Comparison of ENCODE assay signal across 8 mouse cellular contexts in genomic region chr2:22773549-22774180, GRCm38 (mm10). TPM values are rescaled to one million over a fixed set of nuclear protein-coding genes. Genes with fewer than 3 reads are reported as not detected.
A peak's percentile ranks its signal among the peaks of the same experiment; 100 is the strongest.
DNase-seq lines count a peak whose midpoint lies in the region; ATAC-seq and TF ChIP-seq lines count a peak whose summit lies in the region.

Gene Apbb1ip (plus strand): TSS chr2:22774094.

- H3K9me3 ChIP-seq in ES-Bruce4 (replicated peaks; ENCODE audit: control insufficient read depth, insufficient read depth, low read length, poor library complexity, severe bottlenecking): no peaks in the 10 kb centered on the region
- no peaks in the 10 kb centered on the region for H3K9me3 ChIP-seq in forebrain, embryonic 15.5 days
- H3K9me3 ChIP-seq in limb, embryonic 10.5 days (replicated peaks): no peaks in the 10 kb centered on the region
- H3K9me3 ChIP-seq in midbrain, embryonic 10.5 days (replicated peaks): no peaks in the 10 kb centered on the region

- H3K4me2 ChIP-seq in forebrain, embryonic 15.5 days (replicated peaks): peak within 1 kb of the TSS; percentile 87

- peak within 1 kb of the TSS; percentile 30 for H3K4me3 ChIP-seq in C2C12 (ENCODE audit: insufficient read depth, poor library complexity, severe bottlenecking)
- peak within 1 kb of the TSS; percentile 9 for H3K4me3 ChIP-seq in ES-Bruce4 (ENCODE audit: low read depth, low read length)
- H3K4me3 ChIP-seq in forebrain, embryonic 15.5 days: peak within 1 kb of the TSS; percentile 44
- peak within 1 kb of the TSS; percentile 52 for H3K4me3 ChIP-seq in limb, embryonic 10.5 days
- peak within 1 kb of the TSS; percentile 59 for H3K4me3 ChIP-seq in midbrain, embryonic 10.5 days

- H3K27ac ChIP-seq in ES-Bruce4 (ENCODE audit: insufficient read depth, low read length): no peak within 1 kb of the TSS
- no peak within 1 kb of the TSS for H3K27ac ChIP-seq in forebrain, embryonic 15.5 days (replicated peaks)
- H3K27ac ChIP-seq in limb, embryonic 10.5 days: peak within 1 kb of the TSS; percentile 22; the same call in 1 of the 2 replicates
- peak within 1 kb of the TSS; percentile 76; the same call in 1 of the 2 replicates for H3K27ac ChIP-seq in midbrain, embryonic 10.5 days (replicated peaks)

- no peaks in the 10 kb centered on the region for H3K4me1 ChIP-seq in ES-Bruce4 (ENCODE audit: control insufficient read depth, insufficient read depth, low read length)
- H3K4me1 ChIP-seq in forebrain, embryonic 15.5 days: 0 out of 2 replicates have a peak, but pooled peaks cover 10% of the 10 kb centered on the region
- H3K4me1 ChIP-seq in limb, embryonic 10.5 days: peaks cover 7% of the 10 kb centered on the region
- H3K4me1 ChIP-seq in midbrain, embryonic 10.5 days: peaks cover 14% of the 10 kb centered on the region

- H3K79me2 ChIP-seq in C2C12 (ENCODE audit: control insufficient read depth, insufficient read depth): peaks cover 41% of the 10 kb centered on the region

- peaks cover 6% of the 10 kb centered on the region for H3K79me3 ChIP-seq in C2C12 (ENCODE audit: low read depth)

- no peak for TF ChIP-seq CTCF in C2C12 (IDR thresholded peaks at IDR 0.05; ENCODE audit: control insufficient read depth, insufficient read depth, insufficient read length)
- no peak for TF ChIP-seq CTCF in ES-Bruce4 (IDR thresholded peaks at IDR 0.05; ENCODE audit: low read depth, low read length)

- 27% methylated on average over 9 of the region's 9 CpGs for WGBS in forebrain, embryonic 15.5 days
- WGBS in limb, embryonic 10.5 days: 30% methylated on average over 9 of the region's 9 CpGs
- 18% methylated on average over 9 of the region's 9 CpGs for WGBS in midbrain, embryonic 10.5 days

- H3ac ChIP-seq in C2C12 (ENCODE audit: control insufficient read depth, insufficient read length, low read depth): peak within 1 kb of the TSS; percentile 46

- ATAC-seq in forebrain, embryonic 15.5 days (replicated peaks): peak; percentile 38; the same call in 1 of the 2 replicates

- TF ChIP-seq POLR2A in ES-Bruce4 (IDR thresholded peaks at IDR 0.05; ENCODE audit: insufficient read depth, low read length): no peak

- H3K27me3 ChIP-seq in C2C12 (ENCODE audit: control insufficient read depth, insufficient read depth, insufficient read length) (no peaks in the 10 kb centered on the region), ES-Bruce4 (ENCODE audit: control insufficient read depth, insufficient read depth, low read length, poor library complexity, severe bottlenecking) (peaks cover 3% of the 10 kb centered on the region; the same call in 1 of the 2 replicates)
- H3K27me3 ChIP-seq in forebrain, embryonic 15.5 days: no peaks in the 10 kb centered on the region; the same call in 1 of the 2 replicates
- H3K27me3 ChIP-seq in limb, embryonic 10.5 days (ENCODE audit: low read depth, poor library complexity, severe bottlenecking): peaks cover 24% of the 10 kb centered on the region
- H3K27me3 ChIP-seq in midbrain, embryonic 10.5 days (ENCODE audit: low read depth, poor library complexity, severe bottlenecking): peaks cover 41% of the 10 kb centered on the region

- H3K36me3 ChIP-seq in C2C12 (ENCODE audit: control insufficient read depth, insufficient read depth) (no peaks in the 10 kb centered on the region), ES-Bruce4 (ENCODE audit: control insufficient read depth, insufficient read depth, low read length, poor library complexity, severe bottlenecking) (no peaks in the 10 kb centered on the region)
- H3K36me3 ChIP-seq in forebrain, embryonic 15.5 days: no peaks in the 10 kb centered on the region
- H3K36me3 ChIP-seq in limb, embryonic 10.5 days: no peaks in the 10 kb centered on the region
- no peaks in the 10 kb centered on the region for H3K36me3 ChIP-seq in midbrain, embryonic 10.5 days

- H3K9ac ChIP-seq in ES-Bruce4 (ENCODE audit: low read depth, poor library complexity, severe bottlenecking): no peak within 1 kb of the TSS
- H3K9ac ChIP-seq in forebrain, embryonic 15.5 days (replicated peaks): peak within 1 kb of the TSS; percentile 36

- DNase-seq in limb, embryonic 10.5 days (ENCODE audit: low spot score): no peak
- DNase-seq in midbrain, embryonic 10.5 days (ENCODE audit: low spot score): no peak
- DNase-seq in telencephalon, adult 2 months (ENCODE audit: low read depth, low spot score): peak; percentile 22
- no peak for DNase-seq in cerebellum, postnatal 10 days
- DNase-seq in adrenal gland, adult 8-10 months: no peak

- TF ChIP-seq EP300 in ES-Bruce4 (IDR thresholded peaks at IDR 0.05; ENCODE audit: insufficient read depth, low read depth, low read length): no peak

TF ChIP-seq in C2C12, 6 proteins besides CTCF, POLR2A, EP300 and RAD21:
- TF ChIP-seq MYOG (IDR thresholded peaks at IDR 0.05; ENCODE audit: control insufficient read depth, extremely low read depth, insufficient read length) (no peak), MYOD1 (IDR thresholded peaks at IDR 0.05; ENCODE audit: control insufficient read depth, insufficient read length, low read depth) (no peak), USF1 (IDR thresholded peaks at IDR 0.05; ENCODE audit: low read depth) (no peak), FOSL1 (IDR thresholded peaks at IDR 0.05; ENCODE audit: insufficient read depth, low read length, poor library complexity, severe bottlenecking) (no peak), CEBPB (IDR thresholded peaks at IDR 0.05; ENCODE audit: low read depth) (no peak), MAX (IDR thresholded peaks at IDR 0.05) (no peak)

RNA-seq across cellular contexts. Expression of gene Apbb1ip, which starts in this region (rescaled TPM):
- polyA plus RNA-seq in C2C12 (2012; fragmentation: generic; extraction: Trizol) (4.0 TPM), ES-Bruce4 (2011; ENCODE audit: insufficient read depth, insufficient read length, low read depth, missing spikeins) (0.32 and 0.57 TPM in 2 replicates)
- polyA plus RNA-seq in forebrain, embryonic 15.5 days (2015; fragmentation: Nextera tagmentation; extraction: Ambion mirVana): 0.79 and 1.0 TPM in 2 replicates
- 0.33 and 0.39 TPM in 2 replicates for polyA plus RNA-seq in limb, embryonic 10.5 days (2016; fragmentation: Nextera tagmentation; extraction: Ambion mirVana)
- 0.84 and 1.1 TPM in 2 replicates for polyA plus RNA-seq in midbrain, embryonic 10.5 days (2016; fragmentation: Nextera tagmentation; extraction: Ambion mirVana)
- total RNA-seq in adrenal gland, adult 8-10 months (2022): 1 to 10 TPM; 3.1 to 6.2 (median 5.0) TPM

Comparison
In these comparisons a context has a peak if more than half of its experiments do, and no peak if none do; other contexts are left out.
1. H3K4me3 ChIP-seq: peak in every context shown above with its lines; median percentile 59 in midbrain, embryonic 10.5 days; 52 in limb, embryonic 10.5 days; 44 in forebrain, embryonic 15.5 days; 30 in C2C12; 9 in ES-Bruce4.
2. H3K27ac ChIP-seq: peak in limb, embryonic 10.5 days (single experiment) and midbrain, embryonic 10.5 days (single experiment); none in ES-Bruce4 (single experiment) and forebrain, embryonic 15.5 days (single experiment).